Mouse (Mus musculus) midbrain, embryonic 16.5 days (tissue): ENCODE data around the gene Cd151. TPM values are rescaled to one million over a fixed set of nuclear protein-coding genes. Genes with fewer than 3 reads are reported as not detected.

Source experiments
- ATAC-seq: fragments of 200-750 bp; cut with Nextera tagmentation; 2 replicates; pipeline ENCODE4 v1.8.0; 2017; ENCODE audit warnings: moderate TSS enrichment
- H3K27ac ChIP-seq: fragments of 300-500 bp; sonication (generic); 2 replicates; pipeline ENCODE4 v1.5.1; 2014; ENCODE audit warnings: mild to moderate bottlenecking, low read length, mixed read lengths
- H3K27me3 ChIP-seq: fragments of 300-500 bp; sonication (generic); 2 replicates; pipeline ENCODE4 v1.6.1; 2014; ENCODE audit warnings: low read depth, low read length, mixed read lengths; ENCODE audit not compliant: control insufficient read depth, insufficient read depth
- H3K36me3 ChIP-seq: fragments of 300-500 bp; sonication (generic); 2 replicates; pipeline ENCODE4 v1.6.1; 2014; ENCODE audit warnings: mild to moderate bottlenecking, low read length, moderate library complexity, mixed read lengths; ENCODE audit not compliant: control insufficient read depth, insufficient read depth
- H3K4me1 ChIP-seq: fragments of 300-500 bp; sonication (generic); 2 replicates; pipeline ENCODE4 v1.6.1; 2014; ENCODE audit warnings: mild to moderate bottlenecking, low read length, mixed read lengths; ENCODE audit not compliant: control insufficient read depth, insufficient read depth
- H3K4me2 ChIP-seq: fragments of 300-500 bp; sonication (generic); 2 replicates; pipeline ENCODE4 v1.6.1; 2014; ENCODE audit warnings: mild to moderate bottlenecking, low read length, mixed read lengths
- H3K4me3 ChIP-seq: fragments of 300-500 bp; sonication (generic); 2 replicates; pipeline ENCODE4 v1.5.1; 2014; ENCODE audit warnings: low read depth, mild to moderate bottlenecking, low read length, moderate library complexity, mixed read lengths
- H3K9ac ChIP-seq: fragments of 300-500 bp; sonication (generic); 2 replicates; pipeline ENCODE4 v1.6.1; 2014; ENCODE audit warnings: low read depth, low read length, mixed read lengths
- H3K9me3 ChIP-seq: fragments of 300-500 bp; sonication (generic); replicated peaks from 2 replicates; pipeline ENCODE4 v1.6.1; 2014; ENCODE audit warnings: mild to moderate bottlenecking, low read length, mixed read lengths; ENCODE audit not compliant: control insufficient read depth, poor library complexity, severe bottlenecking
- WGBS: fragments of 180-500 bp; shearing (Covaris S2); extraction: QIAGEN DNeasy Blood & Tissue Kit; methylation state at CpG from one replicate; pipeline ENCODE4 v1.1.7; 2014; 5-methylcytosine and 5-hydroxymethylcytosine counted together
- polyA plus RNA-seq: library from polyadenylated mRNA; unstranded; fragments of >200 nt; fragmentation: Nextera tagmentation; extraction: Ambion mirVana; gene quantifications from 2 replicates; pipeline ENCODE4 v1.2.1, GENCODE M21; 2015

The Cd151 gene
- polyA plus RNA-seq, 1 experiment from 2014 or later, result 17.1 TPM

DNA sequence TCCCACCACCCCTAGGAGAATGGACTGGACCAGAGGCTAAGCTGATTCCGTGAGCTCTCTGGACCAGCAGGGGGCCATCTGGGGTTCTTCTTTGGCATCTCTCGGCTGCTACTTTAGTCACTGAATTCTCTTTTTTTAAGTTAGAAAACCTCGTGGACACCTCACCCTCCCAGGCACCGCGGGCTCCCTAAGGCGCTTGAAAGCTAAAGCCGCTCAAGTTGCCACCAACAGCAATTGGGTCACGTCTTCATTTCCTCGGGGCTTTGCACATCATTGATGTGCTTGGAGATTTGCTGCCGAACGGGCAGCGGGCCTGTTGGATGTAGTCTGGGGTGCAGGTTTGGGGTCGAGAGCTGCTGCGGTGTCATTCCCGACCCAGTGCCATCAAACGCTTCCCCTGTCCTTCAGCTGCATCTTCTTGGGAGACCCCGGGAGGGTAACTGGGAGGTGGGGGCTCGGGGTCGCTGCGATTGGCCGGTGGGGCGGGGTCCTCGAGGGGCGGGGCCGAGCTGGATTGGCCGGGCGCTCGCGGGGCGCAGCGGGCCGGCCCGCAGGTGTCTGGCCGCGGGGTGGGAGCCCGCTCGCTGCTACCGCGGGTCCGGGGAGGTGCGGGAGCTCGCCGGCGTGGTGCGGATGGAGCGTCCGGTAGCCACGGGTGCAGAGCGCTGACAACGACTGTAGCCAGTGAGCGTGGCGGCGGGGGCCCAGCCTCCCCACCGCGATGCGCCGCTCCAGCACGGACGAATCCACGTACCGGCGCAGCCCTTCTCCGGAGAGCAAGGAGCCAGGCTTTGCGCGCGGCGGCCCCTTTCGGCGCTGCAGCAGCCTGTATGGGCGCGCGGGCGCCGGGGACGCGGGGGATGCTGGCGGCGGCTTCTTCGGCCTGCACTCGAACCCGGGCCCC lies 14.6 kb downstream of the Cd151 start:
- WGBS, result under 1% methylated on average over 81 of the region's 81 CpGs
- ATAC-seq, result peak; percentile 55
- Histone ChIP-seq H3K4me1 (peaks cover 25% of the 10 kb centered on the region), H3K9ac (peak overlapping the region; percentile 81), H3K36me3 (no peaks in the 10 kb centered on the region), H3K4me2 (peak overlapping the region; percentile 68), H3K9me3 (no peaks in the 10 kb centered on the region), H3K27me3 (peaks cover 7% of the 10 kb centered on the region), H3K4me3 (peak overlapping the region; percentile 69), H3K27ac (peak overlapping the region; percentile 81)

DNA sequence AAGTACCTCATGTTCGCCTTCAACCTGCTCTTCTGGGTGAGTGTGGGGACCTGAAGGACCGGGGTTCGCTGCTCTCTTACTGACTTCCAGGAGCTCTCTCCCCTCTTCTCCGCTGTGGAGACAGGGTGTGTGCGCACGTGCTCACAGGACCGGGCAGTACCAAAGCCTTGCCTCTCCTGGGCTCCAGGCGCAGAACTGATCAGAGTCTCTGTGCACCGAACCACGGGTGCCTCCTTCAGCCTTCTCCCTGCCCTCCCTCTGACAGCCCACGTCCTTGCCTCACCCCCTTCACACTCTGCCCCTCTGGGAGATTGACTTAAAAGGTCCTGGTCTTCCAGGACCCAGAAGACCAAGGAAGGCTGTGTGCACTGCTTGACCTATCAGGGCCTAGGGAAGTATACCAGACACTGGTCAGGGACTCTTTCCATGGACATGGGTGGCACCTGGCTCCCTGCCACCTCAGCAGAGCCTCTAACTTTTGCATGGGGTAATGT lies 15.4 kb downstream of the Cd151 start:
- peak overlapping the region; percentile 68 for H3K4me2 ChIP-seq
- 7% methylated on average over 11 of the region's 11 CpGs for WGBS
- H3K9me3 ChIP-seq, result no peaks in the 10 kb centered on the region
- H3K36me3 ChIP-seq, result no peaks in the 10 kb centered on the region
- H3K9ac ChIP-seq, result peak overlapping the region; percentile 81
- H3K4me1 ChIP-seq, result peaks cover 25% of the 10 kb centered on the region
- H3K27ac ChIP-seq, result peak overlapping the region; percentile 81; the same call in 1 of the 2 replicates
- peaks cover 2% of the 10 kb centered on the region; the same call in 1 of the 2 replicates for H3K27me3 ChIP-seq
- H3K4me3 ChIP-seq, result peak overlapping the region; percentile 69
- ATAC-seq, result peak; percentile 39

GRCm38 (mm10) chr7:141483114-141483653 lies 16.0 kb downstream of the Cd151 start:
- no peaks in the 10 kb centered on the region for H3K9me3 ChIP-seq
- peaks cover 25% of the 10 kb centered on the region for H3K4me1 ChIP-seq
- peak overlapping the region; percentile 28 for H3K9ac ChIP-seq
- H3K36me3 ChIP-seq, result no peaks in the 10 kb centered on the region
- no peak for ATAC-seq
- peak overlapping the region; percentile 69 for H3K4me3 ChIP-seq
- no peaks in the 10 kb centered on the region for H3K27me3 ChIP-seq
- peak overlapping the region; percentile 68 for H3K4me2 ChIP-seq
- WGBS, result 75% methylated on average over 6 of the region's 6 CpGs
- H3K27ac ChIP-seq, result no peak overlapping the region

DNA sequence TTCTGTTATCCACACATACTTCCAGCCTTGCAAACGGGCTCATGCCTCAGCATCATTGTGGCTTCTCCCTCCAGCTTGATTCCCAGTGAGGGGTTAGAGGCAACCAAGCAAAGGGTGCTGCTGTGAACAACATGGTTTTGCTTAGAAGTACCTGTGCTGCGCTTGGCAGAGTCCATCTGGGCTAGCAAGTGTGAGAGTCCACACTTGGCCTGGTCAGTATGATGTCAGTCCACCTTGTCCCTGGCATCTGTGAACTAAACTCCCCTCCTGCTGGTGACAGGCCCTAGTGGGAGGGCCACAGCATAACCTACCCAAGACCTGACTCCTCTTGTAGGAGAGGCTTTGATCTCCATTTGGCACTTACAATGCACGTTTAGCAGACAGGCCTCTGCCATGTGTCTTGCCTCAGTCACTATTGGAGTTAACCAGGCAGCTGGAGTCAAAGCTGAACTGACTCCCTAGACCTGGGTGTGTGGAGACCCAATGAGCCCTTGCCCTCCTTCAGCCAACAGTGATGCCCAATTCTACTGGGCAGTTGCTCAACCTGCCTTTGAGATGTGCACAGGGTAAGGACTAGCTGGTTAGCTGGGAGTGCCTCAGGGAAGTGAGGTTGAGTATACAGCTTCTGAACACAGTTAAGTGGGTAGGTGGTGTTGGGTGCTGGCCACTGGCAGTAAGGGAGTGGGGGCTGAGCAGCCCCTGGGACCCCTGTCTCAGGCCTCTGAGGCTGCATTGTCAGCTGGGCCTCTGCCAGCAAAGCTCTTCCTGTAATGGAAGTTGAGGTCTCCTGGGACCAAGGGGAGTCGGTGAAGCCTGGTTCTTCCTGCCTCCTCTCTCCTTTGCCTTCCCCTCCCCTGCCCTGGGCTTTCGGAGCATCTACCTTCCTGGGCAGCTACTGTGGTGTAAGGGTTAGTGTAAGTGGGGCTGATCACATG lies 17.3 kb downstream of the Cd151 start:
- Histone ChIP-seq H3K4me2 (no peak overlapping the region), H3K9me3 (no peaks in the 10 kb centered on the region), H3K36me3 (no peaks in the 10 kb centered on the region), H3K27ac (no peak overlapping the region), H3K4me1 (peaks cover 25% of the 10 kb centered on the region), H3K4me3 (no peak overlapping the region), H3K9ac (no peak overlapping the region), H3K27me3 (no peaks in the 10 kb centered on the region)
- 87% methylated on average over 4 of the region's 5 CpGs for WGBS
- no peak for ATAC-seq

DNA sequence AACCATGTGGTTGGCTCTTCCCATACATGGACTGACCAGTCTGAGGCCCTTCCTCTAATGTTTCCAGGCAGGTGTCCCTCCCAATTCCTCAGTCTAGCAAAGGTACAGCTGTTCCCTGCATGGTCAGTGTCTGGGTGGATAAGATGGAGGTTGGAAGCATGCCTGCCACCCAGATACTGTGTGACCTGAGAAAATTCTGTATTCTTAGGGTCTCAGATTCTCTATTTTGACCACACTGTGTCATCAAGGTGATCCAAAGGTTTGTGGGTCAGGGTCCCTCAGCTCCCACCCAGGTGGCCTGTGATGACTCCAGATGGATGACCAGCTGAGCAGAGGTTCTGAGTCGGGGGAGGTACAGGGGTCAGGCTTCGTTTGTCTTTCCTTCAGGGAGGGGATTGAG lies 18.0 kb downstream of the Cd151 start:
- Histone ChIP-seq H3K27me3 (no peaks in the 10 kb centered on the region), H3K9ac (no peak overlapping the region), H3K27ac (no peak overlapping the region), H3K4me1 (peaks cover 25% of the 10 kb centered on the region), H3K4me3 (no peak overlapping the region), H3K9me3 (no peaks in the 10 kb centered on the region), H3K36me3 (no peaks in the 10 kb centered on the region), H3K4me2 (no peak overlapping the region)
- WGBS, result 65% methylated on average over 2 of the region's 2 CpGs
- no peak for ATAC-seq

- no peak for ATAC-seq
- 83% methylated on average over 2 of the region's 2 CpGs for WGBS
- H3K4me1 ChIP-seq, result peaks cover 24% of the 10 kb centered on the region
Measured at GRCm38 (mm10) chr7:141485606-141486005, 18.4 kb downstream of the Cd151 start.

DNA sequence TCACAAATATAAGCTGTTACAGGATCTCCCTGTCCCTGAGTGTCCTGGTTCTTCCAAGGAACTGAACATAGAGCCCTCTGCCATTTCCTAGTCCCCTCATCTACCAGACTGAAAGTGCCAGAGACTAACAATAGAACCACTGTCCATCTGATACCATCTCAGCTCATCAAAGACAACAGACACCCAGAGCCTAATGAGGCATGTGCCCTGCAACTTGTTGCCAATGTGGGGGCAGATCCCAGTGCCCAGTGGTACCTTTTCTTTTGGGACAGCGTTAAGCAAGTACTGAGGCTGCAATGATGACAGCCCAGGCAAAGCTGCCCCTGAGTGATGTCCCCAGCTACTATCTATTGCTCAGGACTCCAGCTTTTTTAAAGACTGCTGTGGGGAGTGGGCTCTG lies 19.0 kb downstream of the Cd151 start:
- no peak overlapping the region for H3K4me3 ChIP-seq
- no peak overlapping the region for H3K4me2 ChIP-seq

More at GRCm38 (mm10) chr7:141485606-141486005, 18.4 kb downstream of the Cd151 start:
- Histone ChIP-seq H3K9me3 (no peaks in the 10 kb centered on the region), H3K9ac (no peak overlapping the region), H3K27ac (no peak overlapping the region), H3K4me3 (no peak overlapping the region), H3K4me2 (no peak overlapping the region), H3K27me3 (no peaks in the 10 kb centered on the region), H3K36me3 (no peaks in the 10 kb centered on the region)

DNA sequence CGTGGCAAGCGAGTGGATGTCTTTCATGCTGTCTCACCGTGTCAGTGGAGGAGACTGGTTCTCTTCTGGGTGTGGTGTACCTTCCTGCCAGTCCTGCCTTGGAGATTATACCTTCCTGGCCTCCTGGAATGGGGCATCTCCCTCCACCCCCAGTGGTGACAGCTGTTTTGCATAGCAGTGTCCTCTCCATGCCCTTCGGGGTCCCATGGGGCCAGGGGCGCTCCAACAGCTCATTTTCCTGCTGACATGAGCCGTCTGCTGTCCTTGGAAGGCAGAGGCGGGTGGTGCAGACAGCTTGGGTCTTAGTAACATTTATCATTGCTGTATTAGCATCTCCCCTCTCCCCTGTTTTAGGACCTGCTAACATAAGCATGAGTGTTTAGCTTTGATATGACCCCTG lies 19.9 kb downstream of the Cd151 start:
- no peak for ATAC-seq
- Histone ChIP-seq H3K36me3 (peaks cover 3% of the 10 kb centered on the region; the same call in 1 of the 2 replicates), H3K27me3 (no peaks in the 10 kb centered on the region), H3K4me2 (no peak overlapping the region), H3K4me3 (no peak overlapping the region), H3K9me3 (no peaks in the 10 kb centered on the region), H3K9ac (no peak overlapping the region), H3K4me1 (peaks cover 20% of the 10 kb centered on the region), H3K27ac (no peak overlapping the region)
- 80% methylated on average over 7 of the region's 7 CpGs for WGBS

More for the DNA sequence above, 19.0 kb downstream of the Cd151 start:
- H3K27me3 ChIP-seq, result no peaks in the 10 kb centered on the region
- H3K4me1 ChIP-seq, result peaks cover 20% of the 10 kb centered on the region
- WGBS, result 89% methylated on average over 1 of the region's 1 CpGs
- H3K9me3 ChIP-seq, result no peaks in the 10 kb centered on the region
- no peak for ATAC-seq
- no peaks in the 10 kb centered on the region for H3K36me3 ChIP-seq
- H3K9ac ChIP-seq, result no peak overlapping the region
- no peak overlapping the region for H3K27ac ChIP-seq
